Mouse (Mus musculus) liver, postnatal 0 days (tissue): ENCODE measurements around the gene Zfp986.
"Not testable (repeated sequence)": the region's sequence is repeated elsewhere in the genome, so short reads cannot be mapped to it uniquely, and the experiment has no call there.

Source experiments
- CTCF ChIP-seq: sonication (generic); IDR thresholded peaks from 2 replicates; pipeline ENCODE4 v1.5.1; 2016; ENCODE audit warnings: antibody characterized with exemption, low read depth
- EP300 ChIP-seq: IDR thresholded peaks from 2 replicates; pipeline ENCODE4 v1.6.1; 2016; ENCODE audit warnings: antibody characterized with exemption, low read depth, mild to moderate bottlenecking

DNA sequence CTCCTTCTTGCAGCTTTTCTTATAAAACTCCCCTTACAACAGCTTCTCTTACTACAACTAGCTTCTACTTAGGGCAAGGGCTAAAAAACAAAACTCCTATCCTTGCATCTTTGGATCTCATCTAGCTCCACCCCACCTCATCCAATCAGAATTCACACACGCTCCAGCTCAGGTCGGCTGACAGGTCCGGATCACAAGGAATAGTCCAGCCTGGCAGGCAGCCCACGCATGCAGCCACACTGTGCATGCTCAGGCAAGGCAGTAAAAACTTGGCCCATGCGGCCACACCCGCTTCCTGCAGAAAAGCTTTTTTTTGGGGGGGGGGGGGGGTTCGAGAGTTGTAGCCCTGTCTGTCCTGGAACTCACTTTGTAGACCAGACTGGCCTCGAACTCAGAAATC lies 43.0 kb upstream of the Zfp986 start:
- not testable (repeated sequence) for TF ChIP-seq CTCF, EP300
